Mouse (Mus musculus) neural tube, embryonic 13.5 days (tissue): ENCODE results near the gene Pus7l. TPM values are rescaled to one million over a fixed set of nuclear protein-coding genes. Genes with fewer than 3 reads are reported as not detected.
"Not testable (repeated sequence)": the region's sequence is repeated elsewhere in the genome, so short reads cannot be mapped to it uniquely, and the experiment has no call there.

Experiments used
- ATAC-seq: fragments of 200-750 bp; cut with Nextera tagmentation; 2 replicates; pipeline ENCODE4 v1.8.0; 2017; ENCODE audit warnings: low read depth, mild to moderate bottlenecking, moderate TSS enrichment, moderate library complexity
- H3K27ac ChIP-seq: fragments of 300-500 bp; sonication (generic); replicated peaks from 2 replicates; pipeline ENCODE4 v1.5.1; 2015; ENCODE audit warnings: moderate library complexity, mild to moderate bottlenecking, inconsistent platforms
- H3K27me3 ChIP-seq: fragments of 300-500 bp; sonication (generic); 2 replicates; pipeline ENCODE4 v1.6.1; 2015; ENCODE audit warnings: mild to moderate bottlenecking, inconsistent platforms
- H3K36me3 ChIP-seq: fragments of 300-500 bp; sonication (generic); 2 replicates; pipeline ENCODE4 v1.6.1; 2015; ENCODE audit warnings: mild to moderate bottlenecking, inconsistent platforms
- H3K4me1 ChIP-seq: fragments of 300-500 bp; sonication (generic); replicated peaks from 2 replicates; pipeline ENCODE4 v1.6.1; 2015; ENCODE audit warnings: inconsistent platforms
- H3K4me2 ChIP-seq: fragments of 300-500 bp; sonication (generic); 2 replicates; pipeline ENCODE4 v1.6.1; 2015; ENCODE audit warnings: inconsistent platforms, mild to moderate bottlenecking, moderate library complexity
- H3K4me3 ChIP-seq: fragments of 300-500 bp; sonication (generic); 2 replicates; pipeline ENCODE4 v1.5.1; 2015; ENCODE audit warnings: mild to moderate bottlenecking, inconsistent platforms
- H3K9ac ChIP-seq: fragments of 300-500 bp; sonication (generic); 2 replicates; pipeline ENCODE4 v1.6.1; 2015; ENCODE audit warnings: moderate library complexity, mild to moderate bottlenecking, inconsistent platforms
- H3K9me3 ChIP-seq: fragments of 300-500 bp; sonication (generic); 2 replicates; pipeline ENCODE4 v1.6.1; 2016; ENCODE audit warnings: inconsistent platforms
- WGBS: fragments of 180-500 bp; shearing (Covaris S2); methylation state at CpG from one replicate; pipeline ENCODE4 v1.1.7; 2015; 5-methylcytosine and 5-hydroxymethylcytosine counted together
- polyA plus RNA-seq: library from polyadenylated mRNA; unstranded; fragments of >200 nt; fragmentation: Nextera tagmentation; extraction: Ambion mirVana; gene quantifications from 2 replicates; pipeline ENCODE4 v1.2.1, GENCODE M21; 2015

The Pus7l gene
- polyA plus RNA-seq, 1 experiment from 2014 or later = 7.1 TPM

DNA sequence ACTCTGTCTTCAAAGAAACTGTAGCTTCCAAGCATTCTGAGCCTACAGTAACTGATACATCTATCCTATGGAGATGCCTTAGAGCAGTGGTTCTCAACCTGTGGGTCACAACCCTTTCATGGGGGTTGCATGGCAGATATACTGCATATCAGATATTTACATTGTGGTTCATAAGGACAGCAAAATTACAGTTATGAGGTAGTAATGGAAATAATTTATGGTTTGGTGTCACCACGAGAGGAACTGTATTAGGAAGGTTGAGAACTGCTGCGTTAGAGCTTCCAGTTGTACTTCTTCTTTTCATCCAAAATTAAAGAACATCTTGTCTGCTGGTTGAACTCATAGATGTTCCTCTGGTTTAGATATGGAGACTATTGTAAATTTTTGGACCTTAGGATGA is 53.9 kb downstream of the Pus7l start:
- Histone ChIP-seq H3K36me3 (no peaks in the 10 kb centered on the region), H3K27ac (no peak overlapping the region), H3K4me1 (no peaks in the 10 kb centered on the region), H3K27me3 (no peaks in the 10 kb centered on the region), H3K4me3 (no peak overlapping the region), H3K9me3 (no peaks in the 10 kb centered on the region), H3K9ac (no peak overlapping the region), H3K4me2 (no peak overlapping the region)
- no peak for ATAC-seq
- WGBS = 88% methylated on average over 2 of the region's 2 CpGs

DNA sequence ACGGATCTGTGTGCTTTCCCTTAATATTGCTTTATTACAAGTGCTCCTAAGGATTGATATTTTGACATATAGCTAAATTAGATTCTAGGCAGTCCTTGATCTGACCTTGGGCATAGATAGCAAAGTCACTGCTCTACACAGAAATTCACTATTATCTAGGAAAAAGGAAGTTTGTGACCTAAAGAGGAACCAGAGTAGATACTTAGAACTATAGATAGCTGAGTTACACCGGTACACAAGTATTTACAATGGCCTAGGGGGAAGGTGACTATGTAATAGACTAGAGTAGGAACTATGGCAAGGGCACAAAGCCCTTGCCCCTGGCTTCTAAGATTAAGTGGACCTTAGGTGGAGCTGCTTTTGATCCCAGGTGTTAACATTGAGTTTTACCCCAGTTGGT is 55.3 kb downstream of the Pus7l start:
- H3K4me3 ChIP-seq, ATAC-seq, H3K4me1 ChIP-seq, H3K9me3 ChIP-seq, H3K27me3 ChIP-seq, H3K36me3 ChIP-seq, H3K4me2 ChIP-seq, H3K9ac ChIP-seq, H3K27ac ChIP-seq: not testable (repeated sequence)
- WGBS = 91% methylated on average over 2 of the region's 2 CpGs

DNA sequence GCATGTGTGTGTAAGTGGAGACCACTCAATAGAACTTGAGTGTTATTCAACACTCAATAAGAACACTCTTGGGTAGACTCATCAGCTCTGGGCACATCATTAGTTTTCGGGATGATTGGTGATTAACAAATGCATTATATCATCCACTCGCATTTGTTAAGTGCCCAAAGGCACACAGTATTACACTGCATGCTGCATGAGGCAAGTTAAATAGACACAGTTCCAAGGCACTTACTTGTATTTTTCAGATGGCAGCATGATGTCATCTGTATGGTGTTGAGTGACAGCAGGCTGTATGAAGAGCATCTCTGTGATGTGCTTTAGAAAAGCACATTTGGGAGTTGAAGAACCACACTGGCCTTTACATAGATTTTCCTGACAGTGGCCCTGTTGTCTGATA is 60.8 kb downstream of the Pus7l start:
- H3K4me3 ChIP-seq = no peak overlapping the region
- ATAC-seq = no peak
- H3K27ac ChIP-seq = no peak overlapping the region
- H3K4me1 ChIP-seq = peaks cover 16% of the 10 kb centered on the region
- H3K4me2 ChIP-seq = no peak overlapping the region
- no peaks in the 10 kb centered on the region for H3K36me3 ChIP-seq
- WGBS = 74% methylated on average over 2 of the region's 2 CpGs
- H3K9me3 ChIP-seq = no peaks in the 10 kb centered on the region
- no peaks in the 10 kb centered on the region for H3K27me3 ChIP-seq
- H3K9ac ChIP-seq = no peak overlapping the region

DNA sequence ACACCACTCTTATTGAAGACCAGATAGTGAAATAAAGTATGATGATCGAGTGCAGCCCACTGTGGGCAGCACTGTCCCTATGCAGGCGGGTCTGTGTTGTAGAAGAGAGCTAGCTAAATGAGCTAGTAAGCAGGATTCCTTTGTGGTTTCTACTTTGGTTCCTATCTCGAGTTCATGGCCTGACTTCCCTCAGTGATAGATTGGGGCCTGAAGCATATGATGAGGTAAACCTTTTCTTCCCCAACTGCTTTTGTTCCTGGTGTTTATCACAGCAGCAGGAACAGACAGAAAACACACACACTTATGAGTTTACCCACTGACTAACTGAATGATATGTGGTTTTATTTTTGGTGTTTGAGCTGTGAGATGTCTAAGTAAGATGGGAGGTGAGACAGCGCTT is 62.6 kb downstream of the Pus7l start:
- Histone ChIP-seq H3K27ac (no peak overlapping the region), H3K27me3 (no peaks in the 10 kb centered on the region), H3K9ac (no peak overlapping the region), H3K4me3 (no peak overlapping the region), H3K9me3 (no peaks in the 10 kb centered on the region), H3K4me1 (peaks cover 16% of the 10 kb centered on the region), H3K4me2 (no peak overlapping the region), H3K36me3 (no peaks in the 10 kb centered on the region)
- WGBS = 91% methylated on average over 4 of the region's 4 CpGs
- no peak for ATAC-seq

DNA sequence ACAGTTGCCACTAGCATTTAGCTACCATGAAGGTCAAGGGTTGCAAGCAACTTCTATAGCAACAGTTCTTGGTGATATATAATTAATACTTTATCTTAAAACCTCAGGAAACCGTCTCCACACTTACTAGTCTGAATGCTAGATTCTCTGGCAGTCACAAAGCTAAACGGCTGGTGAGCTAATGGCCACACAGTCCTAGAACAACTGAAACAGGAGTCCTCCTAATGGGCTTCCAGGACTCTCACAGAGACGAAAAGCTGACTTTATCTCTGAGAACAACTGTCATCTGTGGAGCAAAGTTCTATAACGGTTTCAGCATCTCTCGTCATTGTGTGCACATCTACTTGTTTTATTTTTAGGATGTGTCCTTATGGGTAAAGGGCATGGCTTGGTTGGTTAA is 63.1 kb downstream of the Pus7l start:
- H3K27me3 ChIP-seq = no peaks in the 10 kb centered on the region
- no peaks in the 10 kb centered on the region for H3K36me3 ChIP-seq
- no peak overlapping the region for H3K27ac ChIP-seq
- H3K9me3 ChIP-seq = no peaks in the 10 kb centered on the region
- 88% methylated on average over 5 of the region's 5 CpGs for WGBS
- peaks cover 16% of the 10 kb centered on the region for H3K4me1 ChIP-seq
- no peak overlapping the region for H3K4me3 ChIP-seq
- H3K9ac ChIP-seq = no peak overlapping the region
- no peak overlapping the region for H3K4me2 ChIP-seq
- no peak for ATAC-seq

DNA sequence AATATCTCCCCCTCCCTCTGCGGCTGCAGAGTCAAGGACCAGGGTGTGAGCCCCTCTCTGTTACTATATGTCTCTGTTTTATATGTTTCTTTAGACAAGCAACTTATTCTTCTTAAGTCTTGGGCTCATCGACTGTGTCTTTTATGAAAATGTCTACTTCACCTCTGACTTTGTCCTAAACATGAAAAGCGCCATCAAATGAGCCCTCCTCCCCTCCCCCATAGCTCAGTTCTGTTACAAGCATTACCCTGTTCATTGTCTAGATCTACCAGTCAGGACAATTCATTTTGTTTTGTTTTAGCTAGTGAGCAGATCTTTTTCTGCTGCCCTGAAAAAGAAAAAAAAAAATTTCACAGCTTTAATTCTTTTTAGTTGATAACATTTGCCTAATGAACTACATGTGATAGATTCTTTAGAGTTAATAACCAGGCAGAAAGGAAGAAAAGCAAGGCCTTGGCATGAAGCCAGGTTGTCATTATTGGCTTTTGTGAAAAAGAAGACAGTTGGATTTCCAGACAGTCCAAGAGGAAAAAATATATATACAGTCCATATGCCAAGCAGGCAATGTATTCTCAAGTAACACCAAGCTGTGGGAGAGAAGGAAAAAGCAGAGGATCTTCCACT is 63.7 kb downstream of the Pus7l start:
- Histone ChIP-seq H3K27ac (no peak overlapping the region), H3K4me1 (peaks cover 16% of the 10 kb centered on the region), H3K36me3 (no peaks in the 10 kb centered on the region), H3K27me3 (no peaks in the 10 kb centered on the region), H3K4me3 (no peak overlapping the region), H3K4me2 (no peak overlapping the region), H3K9me3 (no peaks in the 10 kb centered on the region), H3K9ac (no peak overlapping the region)
- ATAC-seq = no peak
- 61% methylated on average over 3 of the region's 3 CpGs for WGBS

DNA sequence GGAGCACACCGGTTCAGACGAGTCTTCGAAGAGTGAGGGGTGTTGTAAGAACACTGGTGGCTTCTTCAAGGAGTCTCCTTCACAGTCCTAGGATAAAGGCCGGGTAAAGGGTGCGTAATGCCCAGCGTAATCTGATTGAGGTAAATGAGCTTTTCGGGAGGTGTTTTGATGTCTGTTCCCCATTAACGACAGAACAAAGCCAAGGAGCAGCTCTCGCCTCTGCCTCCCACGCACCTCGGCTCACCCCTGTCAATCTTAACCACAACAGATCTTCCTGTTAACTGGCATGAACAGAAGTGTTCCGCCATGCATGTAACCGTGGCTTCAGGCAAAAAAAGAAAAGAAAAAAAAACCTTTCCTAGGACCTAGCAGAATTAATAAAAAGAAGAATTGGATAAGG is 64.6 kb downstream of the Pus7l start:
- Histone ChIP-seq H3K4me3 (no peak overlapping the region), H3K36me3 (no peaks in the 10 kb centered on the region), H3K9me3 (no peaks in the 10 kb centered on the region), H3K27me3 (no peaks in the 10 kb centered on the region), H3K4me1 (peaks cover 16% of the 10 kb centered on the region), H3K27ac (no peak overlapping the region), H3K4me2 (no peak overlapping the region), H3K9ac (no peak overlapping the region)
- ATAC-seq = no peak
- WGBS = 65% methylated on average over 13 of the region's 13 CpGs

DNA sequence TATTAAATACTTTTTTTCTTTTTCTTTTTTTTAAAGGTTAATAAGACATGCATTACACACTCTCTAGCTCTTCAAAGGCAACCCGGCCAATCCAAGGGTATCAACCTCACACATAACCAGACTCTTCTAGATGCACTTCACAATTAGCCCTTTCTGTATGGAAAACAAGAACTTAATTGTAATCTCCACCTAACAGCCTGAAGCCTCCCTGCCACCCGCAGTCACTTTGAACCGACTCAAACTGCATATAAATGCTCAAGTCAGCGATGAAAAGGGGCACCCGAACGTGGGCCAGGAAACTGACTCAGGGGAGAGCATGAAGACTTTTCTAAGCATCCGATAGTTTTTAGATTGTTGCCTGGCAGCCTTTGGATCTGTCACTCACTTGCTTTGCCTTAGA is 66.1 kb downstream of the Pus7l start:
- H3K36me3 ChIP-seq = no peaks in the 10 kb centered on the region
- H3K9me3 ChIP-seq = no peaks in the 10 kb centered on the region
- H3K27ac ChIP-seq = no peak overlapping the region
- ATAC-seq = no peak
- WGBS = 32% methylated on average over 7 of the region's 7 CpGs
- no peak overlapping the region for H3K4me2 ChIP-seq
- no peaks in the 10 kb centered on the region for H3K27me3 ChIP-seq
- H3K4me1 ChIP-seq = peaks cover 16% of the 10 kb centered on the region
- H3K4me3 ChIP-seq = no peak overlapping the region
- no peak overlapping the region for H3K9ac ChIP-seq

DNA sequence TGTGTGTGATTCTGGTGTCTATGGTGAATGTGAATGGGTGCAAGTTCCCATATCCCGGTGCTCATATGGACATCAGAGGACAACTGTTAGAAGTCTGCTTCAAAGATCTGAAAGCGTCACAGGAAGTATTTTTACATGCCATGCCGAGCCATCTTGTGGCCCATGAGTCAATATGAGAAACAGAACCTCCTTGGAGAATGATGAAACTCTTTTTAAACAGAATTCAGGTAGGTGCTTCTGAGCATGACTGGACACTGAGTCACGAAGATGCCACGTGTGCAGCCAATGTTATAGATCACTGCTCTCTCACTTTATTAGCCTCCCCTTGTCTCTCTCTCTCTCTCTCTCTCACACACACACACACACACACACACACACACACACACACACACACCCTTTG is 67.4 kb downstream of the Pus7l start:
- Histone ChIP-seq H3K36me3 (no peaks in the 10 kb centered on the region), H3K4me2 (no peak overlapping the region), H3K9ac (no peak overlapping the region), H3K9me3 (no peaks in the 10 kb centered on the region), H3K27ac (no peak overlapping the region), H3K4me1 (peaks cover 16% of the 10 kb centered on the region), H3K4me3 (no peak overlapping the region), H3K27me3 (no peaks in the 10 kb centered on the region)
- no peak for ATAC-seq
- WGBS = 92% methylated on average over 5 of the region's 5 CpGs

Other genes with a start within 250 kb of the Pus7l start
- gene Adamts20, start 78.1 kb downstream of the Pus7l start, polyA plus RNA-seq = 4.0 TPM in 2 replicates
- 3.0 and 3.9 TPM in 2 replicates for gene Irak4, start 96 bp upstream of the Pus7l start, polyA plus RNA-seq
- gene Twf1, start 46.3 kb upstream of the Pus7l start, polyA plus RNA-seq = 89.5 and 101 TPM in 2 replicates
- gene Tmem117, start 85.7 kb upstream of the Pus7l start, polyA plus RNA-seq = 8.6 and 9.9 TPM in 2 replicates